In genomic region chr2:179947607-179948006, GRCm38 (mm10) we compare ENCODE assay signal across 19 mouse cellular contexts. TPM values are rescaled to one million over a fixed set of nuclear protein-coding genes. Genes with fewer than 3 reads are reported as not detected.
DNase-seq lines count a peak whose midpoint lies in the region; ATAC-seq and TF ChIP-seq lines count a peak whose summit lies in the region.
"Had no signal": no experiment of that assay in that cellular context is flagged by ENCODE, and none has a peak within 500 bp of the region (broad histone marks: within the 10 kb centered on the region; RNA-seq: fewer than 3 reads in every experiment).

No protein-coding gene starts in this region.

- WGBS in hindbrain, embryonic 13.5 days: 50% methylated on average over 5 of the region's 5 CpGs
- 52% methylated on average over 5 of the region's 5 CpGs for WGBS in hindbrain, embryonic 14.5 days
- WGBS in lung, postnatal 0 days: 50% methylated on average over 5 of the region's 5 CpGs

- DNase-seq in embryo, embryonic 10.5 days (ENCODE audit: low spot score): peak; percentile 12
- no peak for DNase-seq in embryo, embryonic 11 days
- DNase-seq in hindbrain, embryonic 14.5 days (ENCODE audit: low spot score): no peak
- peak; percentile 65 for DNase-seq in lung, postnatal 0 days (ENCODE audit: low spot score)
- DNase-seq in lung, postnatal 10 days: no peak
- DNase-seq in brain, adult 2 months (ENCODE audit: low read depth, low spot score): peak; percentile 51
- no peak for DNase-seq in layer of hippocampus, adult 9-10 months (ENCODE audit: low spot score)
- DNase-seq: adrenal gland, adult 2 months; cerebellum, postnatal 25 days; kidney, adult 8-10 months; right cerebral cortex, postnatal 14 days; thymus, postnatal 4 days had no signal

- peaks cover 61% of the 10 kb centered on the region for H3K4me1 ChIP-seq in hindbrain, embryonic 13.5 days (replicated peaks)
- H3K4me1 ChIP-seq in hindbrain, embryonic 14.5 days (replicated peaks; ENCODE audit: control insufficient read depth, insufficient read depth, low read length): peaks cover 27% of the 10 kb centered on the region
- peaks cover 23% of the 10 kb centered on the region; the same call in 1 of the 2 replicates for H3K4me1 ChIP-seq in lung, postnatal 0 days (ENCODE audit: insufficient read depth, low read depth, low read length)

- no peak overlapping the region for H3K4me2 ChIP-seq in hindbrain, embryonic 13.5 days
- H3K4me2 ChIP-seq in hindbrain, embryonic 14.5 days (replicated peaks): no peak overlapping the region
- no peak overlapping the region for H3K4me2 ChIP-seq in lung, postnatal 0 days (replicated peaks; ENCODE audit: low read depth, low read length)
- H3K4me2 ChIP-seq: forebrain, embryonic 13.5 days; heart, embryonic 15.5 days; limb, embryonic 13.5 days; neural tube, embryonic 12.5 days had no signal

- no peaks in the 10 kb centered on the region for H3K9me3 ChIP-seq in hindbrain, embryonic 13.5 days
- no peaks in the 10 kb centered on the region for H3K9me3 ChIP-seq in hindbrain, embryonic 14.5 days (ENCODE audit: control insufficient read depth, low read length)
- no peaks in the 10 kb centered on the region for H3K9me3 ChIP-seq in lung, postnatal 0 days (ENCODE audit: low read length)
- H3K9me3 ChIP-seq: embryonic facial prominence, embryonic 10.5 days; forebrain, embryonic 13.5 days; heart, embryonic 15.5 days; limb, embryonic 13.5 days; neural tube, embryonic 12.5 days had no signal

- H3K36me3 ChIP-seq in hindbrain, embryonic 13.5 days: no peaks in the 10 kb centered on the region
- H3K36me3 ChIP-seq in hindbrain, embryonic 14.5 days (replicated peaks; ENCODE audit: control insufficient read depth, insufficient read depth): no peaks in the 10 kb centered on the region
- no peaks in the 10 kb centered on the region for H3K36me3 ChIP-seq in lung, postnatal 0 days (ENCODE audit: insufficient read depth, low read length)
- H3K36me3 ChIP-seq: embryonic facial prominence, embryonic 10.5 days; heart, embryonic 15.5 days; limb, embryonic 13.5 days; neural tube, embryonic 12.5 days had no signal

- 0 out of 2 replicates have a peak overlapping the region, but pooled peaks have one; percentile 2 for H3K27ac ChIP-seq in hindbrain, embryonic 13.5 days
- H3K27ac ChIP-seq in hindbrain, embryonic 14.5 days: no peak overlapping the region
- 0 out of 2 replicates have a peak overlapping the region, but pooled peaks have one; percentile 5 for H3K27ac ChIP-seq in lung, postnatal 0 days (ENCODE audit: low read length)
- H3K27ac ChIP-seq: embryonic facial prominence, embryonic 10.5 days; forebrain, embryonic 13.5 days; heart, embryonic 15.5 days; limb, embryonic 13.5 days; liver, embryonic 14.5 days; neural tube, embryonic 12.5 days had no signal

- peak overlapping the region; percentile 43 for H3K9ac ChIP-seq in hindbrain, embryonic 13.5 days
- no peak overlapping the region for H3K9ac ChIP-seq in hindbrain, embryonic 14.5 days
- H3K9ac ChIP-seq in lung, postnatal 0 days (replicated peaks; ENCODE audit: low read depth): no peak overlapping the region
- H3K9ac ChIP-seq: forebrain, embryonic 13.5 days; heart, embryonic 15.5 days; limb, embryonic 13.5 days; liver, embryonic 14.5 days; neural tube, embryonic 12.5 days had no signal

- no peak overlapping the region for H3K4me3 ChIP-seq in hindbrain, embryonic 13.5 days
- no peak overlapping the region for H3K4me3 ChIP-seq in hindbrain, embryonic 14.5 days (replicated peaks; ENCODE audit: low read length)
- no peak overlapping the region for H3K4me3 ChIP-seq in lung, postnatal 0 days (ENCODE audit: low read depth, low read length)
- H3K4me3 ChIP-seq: embryonic facial prominence, embryonic 10.5 days; forebrain, embryonic 13.5 days; heart, embryonic 15.5 days; limb, embryonic 13.5 days; neural tube, embryonic 12.5 days had no signal

- H3K27me3 ChIP-seq in hindbrain, embryonic 13.5 days: no peaks in the 10 kb centered on the region
- no peaks in the 10 kb centered on the region for H3K27me3 ChIP-seq in hindbrain, embryonic 14.5 days (ENCODE audit: control insufficient read depth, insufficient read depth, low read length)
- H3K27me3 ChIP-seq in lung, postnatal 0 days (replicated peaks; ENCODE audit: insufficient read depth, low read length): no peaks in the 10 kb centered on the region
- H3K27me3 ChIP-seq: forebrain, embryonic 13.5 days; heart, embryonic 15.5 days; limb, embryonic 13.5 days; neural tube, embryonic 12.5 days had no signal

- no peak for TF ChIP-seq CTCF in lung, postnatal 0 days (IDR thresholded peaks at IDR 0.05)

- 0 out of 2 replicates have a peak, but pooled peaks have one; percentile 31 for ATAC-seq in hindbrain, embryonic 13.5 days (ENCODE audit: low FRiP score)
- ATAC-seq in hindbrain, embryonic 14.5 days (ENCODE audit: low FRiP score): no peak
- peak; percentile 52 for ATAC-seq in lung, postnatal 0 days
- ATAC-seq: forebrain, embryonic 13.5 days had no signal

- TF ChIP-seq EP300 in lung, postnatal 0 days (IDR thresholded peaks at IDR 0.05): no peak

RNA-seq across cellular contexts. Expression of gene Taf4, which starts 28.8 kb away (rescaled TPM):
- polyA plus RNA-seq in hindbrain, embryonic 13.5 days (2015; fragmentation: Nextera tagmentation; extraction: Ambion mirVana): 3.9 and 4.5 TPM in 2 replicates
- 4.4 and 4.9 TPM in 2 replicates for polyA plus RNA-seq in hindbrain, embryonic 14.5 days (2014; fragmentation: Nextera tagmentation; extraction: Ambion mirVana)
- 2.8 and 3.5 TPM in 2 replicates for polyA plus RNA-seq in lung, postnatal 0 days (2015; fragmentation: Nextera tagmentation; extraction: Ambion mirVana)

Comparison
In these comparisons a context has a peak if more than half of its experiments do, and no peak if none do; other contexts are left out.
1. DNase-seq: peak in embryo, embryonic 10.5 days (single experiment), lung, postnatal 0 days (single experiment) and brain, adult 2 months (single experiment); none in embryo, embryonic 11 days (single experiment), hindbrain, embryonic 14.5 days (single experiment), lung, postnatal 10 days (single experiment) and layer of hippocampus, adult 9-10 months (single experiment).